Comparison of ENCODE assay signal across 24 mouse cellular contexts in genomic region chr6:116401746-116402423, GRCm38 (mm10). TPM values are rescaled to one million over a fixed set of nuclear protein-coding genes. Genes with fewer than 3 reads are reported as not detected.
A peak's percentile ranks its signal among the peaks of the same experiment; 100 is the strongest.
DNase-seq lines count a peak whose midpoint lies in the region; ATAC-seq and TF ChIP-seq lines count a peak whose summit lies in the region.
"Had no signal": no experiment of that assay in that cellular context is flagged by ENCODE, and none has a peak within 500 bp of the region (broad histone marks: within the 10 kb centered on the region; RNA-seq: fewer than 3 reads in every experiment).

No protein-coding gene starts in this region.

- intact Hi-C loops in gastrocnemius, adult 2 months (cut with DNase I), result no loop called here

- H3K4me1 ChIP-seq in midbrain, postnatal 0 days (ENCODE audit: insufficient read depth, low read length), result no peaks in the 10 kb centered on the region
- peaks cover 46% of the 10 kb centered on the region for H3K4me1 ChIP-seq in midbrain, embryonic 13.5 days (replicated peaks)
- H3K4me1 ChIP-seq: limb, embryonic 12.5 days; lung, embryonic 15.5 days had no signal

- peaks cover 9% of the 10 kb centered on the region for H3K36me3 ChIP-seq in midbrain, postnatal 0 days (ENCODE audit: insufficient read depth, low read length)
- H3K36me3 ChIP-seq in midbrain, embryonic 13.5 days, result peaks cover 31% of the 10 kb centered on the region

- no peak overlapping the region for H3K9ac ChIP-seq in midbrain, postnatal 0 days (replicated peaks; ENCODE audit: low read length, poor library complexity, severe bottlenecking)
- no peak overlapping the region for H3K9ac ChIP-seq in midbrain, embryonic 13.5 days (replicated peaks)
- H3K9ac ChIP-seq: limb, embryonic 12.5 days; liver, embryonic 12.5 days; lung, embryonic 15.5 days; neural tube, embryonic 12.5 days had no signal

- H3K9me3 ChIP-seq in midbrain, postnatal 0 days (ENCODE audit: low read length), result no peaks in the 10 kb centered on the region
- no peaks in the 10 kb centered on the region for H3K9me3 ChIP-seq in midbrain, embryonic 13.5 days
- H3K9me3 ChIP-seq: limb, embryonic 12.5 days; liver, embryonic 12.5 days; lung, embryonic 15.5 days; neural tube, embryonic 12.5 days had no signal

- no peaks in the 10 kb centered on the region for H3K27me3 ChIP-seq in midbrain, postnatal 0 days (ENCODE audit: insufficient read depth, low read length)
- H3K27me3 ChIP-seq in midbrain, embryonic 13.5 days, result no peaks in the 10 kb centered on the region
- H3K27me3 ChIP-seq: CH12.LX; limb, embryonic 12.5 days; liver, embryonic 12.5 days; lung, embryonic 15.5 days; neural tube, embryonic 12.5 days had no signal

- ATAC-seq in midbrain, postnatal 0 days (ENCODE audit: low FRiP score), result no peak
- no peak for ATAC-seq in midbrain, embryonic 13.5 days
- ATAC-seq: forebrain, embryonic 14.5 days; inflammation-experienced regulatory T-cells, adult 6 months; liver, embryonic 12.5 days had no signal

- no peak overlapping the region for H3K4me2 ChIP-seq in midbrain, postnatal 0 days (ENCODE audit: low read depth, low read length, poor library complexity, severe bottlenecking)
- H3K4me2 ChIP-seq in midbrain, embryonic 13.5 days (replicated peaks), result no peak overlapping the region
- H3K4me2 ChIP-seq: limb, embryonic 12.5 days; liver, embryonic 12.5 days; lung, embryonic 15.5 days; neural tube, embryonic 12.5 days had no signal

- no peak overlapping the region for H3K27ac ChIP-seq in gastrocnemius, adult 2 months
- no peak overlapping the region for H3K27ac ChIP-seq in midbrain, postnatal 0 days (ENCODE audit: low read depth, low read length)
- no peak overlapping the region for H3K27ac ChIP-seq in midbrain, embryonic 13.5 days
- H3K27ac ChIP-seq: left cerebral cortex, adult 2 months; limb, embryonic 12.5 days; liver, embryonic 12.5 days; lung, embryonic 15.5 days; neural tube, embryonic 12.5 days had no signal

- peak; percentile 54 for DNase-seq in gastrocnemius, adult 2 months
- DNase-seq in gastrocnemius, adult 8-10 months (ENCODE audit: low spot score in 2 of 2), result no peak
- DNase-seq in midbrain, postnatal 0 days (ENCODE audit: low spot score), result peak; percentile 48
- peak; percentile 92 for DNase-seq in cerebellum, adult 9-11 months
- no peak for DNase-seq in thymus, postnatal 10 days (ENCODE audit: low spot score in 2 of 2)
- no peak for DNase-seq in kidney, postnatal 36 days
- DNase-seq: adrenal gland, postnatal 14 days; heart, adult 18-20 months; heart, postnatal 36 days; kidney, adult 8-10 months; kidney, postnatal 14 days; layer of hippocampus, adult 9-11 months; lung, postnatal 4 days; thymus, postnatal 36 days had no signal

- WGBS in midbrain, postnatal 0 days, result 94% methylated on average over 12 of the region's 12 CpGs
- 97% methylated on average over 12 of the region's 12 CpGs for WGBS in midbrain, embryonic 13.5 days

- TF ChIP-seq CTCF in gastrocnemius, adult 2 months (IDR thresholded peaks at IDR 0.05), result no peak
- TF ChIP-seq CTCF in midbrain, postnatal 0 days (IDR thresholded peaks at IDR 0.05), result no peak

- no peak overlapping the region for H3K4me3 ChIP-seq in gastrocnemius, adult 2 months
- H3K4me3 ChIP-seq in midbrain, postnatal 0 days (ENCODE audit: low read depth, low read length), result no peak overlapping the region
- H3K4me3 ChIP-seq in midbrain, embryonic 13.5 days (replicated peaks), result no peak overlapping the region
- H3K4me3 ChIP-seq: erythroblast, embryonic 14.5 days; left cerebral cortex, adult 2 months; limb, embryonic 12.5 days; liver, embryonic 12.5 days; lung, embryonic 15.5 days; neural tube, embryonic 12.5 days had no signal

RNA-seq across cellular contexts. Expression of gene Alox5, which starts 59.1 kb away (rescaled TPM):
- total RNA-seq in gastrocnemius, adult 2 months (2021), result 1 to 10 TPM in 1 of 2 experiments, under 1 TPM in 1; 0.82 to 1.0 TPM
- under 1 TPM; 0.87 to 0.94 (median 0.91) TPM for total RNA-seq in gastrocnemius, adult 8-10 months (2022)
- total RNA-seq in midbrain, postnatal 0 days (2014; rRNA removed), result 0.57 and 1.6 TPM in 2 replicates
- polyA plus RNA-seq in midbrain, postnatal 0 days (2015; fragmentation: Nextera tagmentation; extraction: Ambion mirVana), result 0.48 and 0.74 TPM in 2 replicates
- polyA plus RNA-seq in midbrain, embryonic 13.5 days (2015; fragmentation: Nextera tagmentation; extraction: Ambion mirVana), result 0.58 and 0.59 TPM in 2 replicates
- total RNA-seq: CH12.LX had no signal
- polyA plus RNA-seq: inflammation-experienced regulatory T-cells, adult 6 months had no signal

Comparison
In these comparisons a context has a peak if more than half of its experiments do, and no peak if none do; other contexts are left out.
1. DNase-seq: peak in gastrocnemius, adult 2 months (single experiment), midbrain, postnatal 0 days (single experiment) and cerebellum, adult 9-11 months (single experiment); none in gastrocnemius, adult 8-10 months (0 of 2), thymus, postnatal 10 days (0 of 2) and kidney, postnatal 36 days (0 of 2).